Mouse (Mus musculus): ENCODE results near the gene Lig1. TPM values are rescaled to one million over a fixed set of nuclear protein-coding genes. Genes with fewer than 3 reads are reported as not detected.

Lig1 gene
- polyA plus RNA-seq, 1 experiment from 2014 or later, result 30.0 TPM

GRCm38 (mm10) chr7:13302780-13303179 lies 25.7 kb downstream of the Lig1 start:
- WGBS, result 80% methylated on average over 2 of the region's 2 CpGs
- H3K27ac ChIP-seq (ENCODE audit: low read depth, low read length), result no peak overlapping the region
- peaks cover 59% of the 10 kb centered on the region for H3K36me3 ChIP-seq (ENCODE audit: control insufficient read depth, insufficient read depth)
- H3K9ac ChIP-seq (ENCODE audit: low read depth, low read length), result no peak overlapping the region
- no peaks in the 10 kb centered on the region for H3K9me3 ChIP-seq (ENCODE audit: control insufficient read depth)
- no peaks in the 10 kb centered on the region for H3K4me1 ChIP-seq (replicated peaks; ENCODE audit: control insufficient read depth, insufficient read depth, low read length)
- no peak for TF ChIP-seq CTCF (IDR thresholded peaks at IDR 0.05; ENCODE audit: low read depth)
- H3K4me2 ChIP-seq (replicated peaks; ENCODE audit: low read depth), result no peak overlapping the region
- ATAC-seq, result no peak
- H3K27me3 ChIP-seq (replicated peaks; ENCODE audit: control insufficient read depth, insufficient read depth, low read length), result no peaks in the 10 kb centered on the region
- no peak overlapping the region for H3K4me3 ChIP-seq (ENCODE audit: low read depth, low read length)

GRCm38 (mm10) chr7:13303372-13303771 lies 26.3 kb downstream of the Lig1 start:
- Histone ChIP-seq H3K9me3 (ENCODE audit: control insufficient read depth) (no peaks in the 10 kb centered on the region), H3K9ac (ENCODE audit: low read depth, low read length) (no peak overlapping the region), H3K4me2 (replicated peaks; ENCODE audit: low read depth) (no peak overlapping the region), H3K4me3 (ENCODE audit: low read depth, low read length) (no peak overlapping the region), H3K27ac (ENCODE audit: low read depth, low read length) (no peak overlapping the region), H3K4me1 (replicated peaks; ENCODE audit: control insufficient read depth, insufficient read depth, low read length) (no peaks in the 10 kb centered on the region), H3K27me3 (replicated peaks; ENCODE audit: control insufficient read depth, insufficient read depth, low read length) (no peaks in the 10 kb centered on the region), H3K36me3 (ENCODE audit: control insufficient read depth, insufficient read depth) (peaks cover 62% of the 10 kb centered on the region)
- no peak for TF ChIP-seq CTCF (IDR thresholded peaks at IDR 0.05; ENCODE audit: low read depth)
- no peak for ATAC-seq

- H3K9me3 ChIP-seq (ENCODE audit: control insufficient read depth), result no peaks in the 10 kb centered on the region
- 83% methylated on average over 2 of the region's 2 CpGs for WGBS
- no peak for TF ChIP-seq CTCF (IDR thresholded peaks at IDR 0.05; ENCODE audit: low read depth)
- H3K27ac ChIP-seq (ENCODE audit: low read depth, low read length), result no peak overlapping the region
- H3K4me2 ChIP-seq (replicated peaks; ENCODE audit: low read depth), result no peak overlapping the region
- H3K27me3 ChIP-seq (replicated peaks; ENCODE audit: control insufficient read depth, insufficient read depth, low read length), result no peaks in the 10 kb centered on the region
- H3K4me3 ChIP-seq (ENCODE audit: low read depth, low read length), result no peak overlapping the region
- no peaks in the 10 kb centered on the region for H3K4me1 ChIP-seq (replicated peaks; ENCODE audit: control insufficient read depth, insufficient read depth, low read length)
- ATAC-seq, result no peak
- H3K9ac ChIP-seq (ENCODE audit: low read depth, low read length), result no peak overlapping the region
- H3K36me3 ChIP-seq (ENCODE audit: control insufficient read depth, insufficient read depth), result peaks cover 52% of the 10 kb centered on the region
Observed at GRCm38 (mm10) chr7:13309407-13309806, 32.3 kb downstream of the Lig1 start.

GRCm38 (mm10) chr7:13310493-13311199 lies 33.6 kb downstream of the Lig1 start:
- H3K4me1 ChIP-seq (replicated peaks; ENCODE audit: control insufficient read depth, insufficient read depth, low read length), result 0 out of 2 replicates have a peak, but pooled peaks cover under 1% of the 10 kb centered on the region
- H3K36me3 ChIP-seq (ENCODE audit: control insufficient read depth, insufficient read depth), result peaks cover 51% of the 10 kb centered on the region
- no peak overlapping the region for H3K4me2 ChIP-seq (replicated peaks; ENCODE audit: low read depth)
- H3K9ac ChIP-seq (ENCODE audit: low read depth, low read length), result no peak overlapping the region
- H3K27ac ChIP-seq (ENCODE audit: low read depth, low read length), result no peak overlapping the region
- no peak for TF ChIP-seq CTCF (IDR thresholded peaks at IDR 0.05; ENCODE audit: low read depth)
- ATAC-seq, result 0 out of 2 replicates have a peak, but pooled peaks have one; percentile 47
- H3K27me3 ChIP-seq (replicated peaks; ENCODE audit: control insufficient read depth, insufficient read depth, low read length), result no peaks in the 10 kb centered on the region
- H3K9me3 ChIP-seq (ENCODE audit: control insufficient read depth), result no peaks in the 10 kb centered on the region
- WGBS, result 76% methylated on average over 6 of the region's 6 CpGs
- H3K4me3 ChIP-seq (ENCODE audit: low read depth, low read length), result no peak overlapping the region

DNA sequence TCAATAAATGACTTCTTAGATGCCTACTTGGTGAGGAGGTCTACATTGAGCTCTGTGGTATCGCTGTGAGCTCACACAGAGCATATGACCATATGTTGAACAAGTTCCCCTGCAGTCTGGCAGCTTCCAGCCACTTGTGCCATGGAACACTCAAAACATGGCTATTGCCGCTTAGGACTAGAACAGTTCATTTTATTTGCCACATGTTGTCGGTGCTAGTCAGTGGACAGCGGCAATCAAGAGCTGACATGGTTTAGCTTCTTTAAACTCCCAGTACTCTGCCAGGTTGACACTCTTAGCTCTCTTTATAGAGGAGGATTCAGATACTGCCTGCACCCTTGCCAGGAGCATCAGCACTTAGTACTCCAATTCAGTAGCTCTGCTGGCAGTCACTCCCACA lies 34.3 kb downstream of the Lig1 start:
- H3K9ac ChIP-seq (ENCODE audit: low read depth, low read length), result no peak overlapping the region
- no peak overlapping the region for H3K27ac ChIP-seq (ENCODE audit: low read depth, low read length)
- WGBS, result 97% methylated on average over 4 of the region's 4 CpGs
- no peak for TF ChIP-seq CTCF (IDR thresholded peaks at IDR 0.05; ENCODE audit: low read depth)
- 0 out of 2 replicates have a peak, but pooled peaks cover 3% of the 10 kb centered on the region for H3K4me1 ChIP-seq (replicated peaks; ENCODE audit: control insufficient read depth, insufficient read depth, low read length)
- H3K27me3 ChIP-seq (replicated peaks; ENCODE audit: control insufficient read depth, insufficient read depth, low read length), result no peaks in the 10 kb centered on the region
- H3K4me2 ChIP-seq (replicated peaks; ENCODE audit: low read depth), result no peak overlapping the region
- no peak for ATAC-seq
- H3K9me3 ChIP-seq (ENCODE audit: control insufficient read depth), result no peaks in the 10 kb centered on the region
- H3K4me3 ChIP-seq (ENCODE audit: low read depth, low read length), result no peak overlapping the region
- H3K36me3 ChIP-seq (ENCODE audit: control insufficient read depth, insufficient read depth), result peaks cover 43% of the 10 kb centered on the region

- Histone ChIP-seq H3K9me3 (ENCODE audit: control insufficient read depth) (no peaks in the 10 kb centered on the region), H3K27ac (ENCODE audit: low read depth, low read length) (no peak overlapping the region), H3K36me3 (ENCODE audit: control insufficient read depth, insufficient read depth) (peaks cover 22% of the 10 kb centered on the region), H3K9ac (ENCODE audit: low read depth, low read length) (no peak overlapping the region), H3K27me3 (replicated peaks; ENCODE audit: control insufficient read depth, insufficient read depth, low read length) (no peaks in the 10 kb centered on the region), H3K4me1 (replicated peaks; ENCODE audit: control insufficient read depth, insufficient read depth, low read length) (0 out of 2 replicates have a peak, but pooled peaks cover 3% of the 10 kb centered on the region), H3K4me3 (ENCODE audit: low read depth, low read length) (no peak overlapping the region), H3K4me2 (replicated peaks; ENCODE audit: low read depth) (no peak overlapping the region)
- no peak for TF ChIP-seq CTCF (IDR thresholded peaks at IDR 0.05; ENCODE audit: low read depth)
- 69% methylated on average over 5 of the region's 5 CpGs for WGBS
- ATAC-seq, result no peak
Observed at GRCm38 (mm10) chr7:13314095-13314597, 37.1 kb downstream of the Lig1 start.
